Mouse (Mus musculus): ENCODE measurements at regions not wholly inside any gene's neighbourhood (a gene's known extent, or its start where the extent isn't known, plus 50 kb on each side); places are given as distances from the start of the nearest gene placed in this dataset.
"Not testable (repeated sequence)": the region's sequence is repeated elsewhere in the genome, so short reads cannot be mapped to it uniquely, and the experiment has no call there.

- ATAC-seq (replicated peaks; ENCODE audit: insufficient number of reproducible peaks, low FRiP score, low TSS enrichment, low read depth): no peak
- H3K4me3 ChIP-seq (ENCODE audit: low read depth, low read length): no peak overlapping the region
- no peak for DNase-seq (ENCODE audit: low spot score)
- H3K4me2 ChIP-seq (ENCODE audit: low read depth, low read length): no peak overlapping the region
- H3K27me3 ChIP-seq (ENCODE audit: control insufficient read depth, insufficient read depth, low read length): no peaks in the 10 kb centered on the region
- H3K4me1 ChIP-seq (ENCODE audit: control insufficient read depth, insufficient read depth, low read length): no peaks in the 10 kb centered on the region
- no peaks in the 10 kb centered on the region for H3K9me3 ChIP-seq (replicated peaks; ENCODE audit: control insufficient read depth, low read length)
- no peaks in the 10 kb centered on the region for H3K36me3 ChIP-seq (replicated peaks; ENCODE audit: control insufficient read depth, insufficient read depth, low read depth, low read length)
- WGBS: 79% methylated on average over 3 of the region's 3 CpGs
- H3K27ac ChIP-seq (replicated peaks; ENCODE audit: low read depth, low read length): no peak overlapping the region
- H3K9ac ChIP-seq (replicated peaks; ENCODE audit: low read length): no peak overlapping the region
Observed at GRCm38 (mm10) chr12:71532161-71532560, 222.5 kb downstream of the Dact1 start.

- WGBS: 64% methylated on average over 22 of the region's 22 CpGs
- Histone ChIP-seq H3K4me2 (ENCODE audit: low read depth, low read length) (no peak overlapping the region), H3K9ac (replicated peaks; ENCODE audit: low read length) (no peak overlapping the region), H3K4me3 (ENCODE audit: low read depth, low read length) (no peak overlapping the region), H3K4me1 (ENCODE audit: control insufficient read depth, insufficient read depth, low read length) (no peaks in the 10 kb centered on the region), H3K27me3 (ENCODE audit: control insufficient read depth, insufficient read depth, low read length) (no peaks in the 10 kb centered on the region), H3K36me3 (replicated peaks; ENCODE audit: control insufficient read depth, insufficient read depth, low read depth, low read length) (no peaks in the 10 kb centered on the region), H3K9me3 (replicated peaks; ENCODE audit: control insufficient read depth, low read length) (no peaks in the 10 kb centered on the region), H3K27ac (replicated peaks; ENCODE audit: low read depth, low read length) (no peak overlapping the region)
- peak; percentile 30 for DNase-seq (ENCODE audit: low spot score)
- ATAC-seq (replicated peaks; ENCODE audit: insufficient number of reproducible peaks, low FRiP score, low TSS enrichment, low read depth): peak; percentile 56; the same call in 1 of the 2 replicates
Observed at GRCm38 (mm10) chr12:71532708-71533450, 223.2 kb downstream of the Dact1 start.

DNA sequence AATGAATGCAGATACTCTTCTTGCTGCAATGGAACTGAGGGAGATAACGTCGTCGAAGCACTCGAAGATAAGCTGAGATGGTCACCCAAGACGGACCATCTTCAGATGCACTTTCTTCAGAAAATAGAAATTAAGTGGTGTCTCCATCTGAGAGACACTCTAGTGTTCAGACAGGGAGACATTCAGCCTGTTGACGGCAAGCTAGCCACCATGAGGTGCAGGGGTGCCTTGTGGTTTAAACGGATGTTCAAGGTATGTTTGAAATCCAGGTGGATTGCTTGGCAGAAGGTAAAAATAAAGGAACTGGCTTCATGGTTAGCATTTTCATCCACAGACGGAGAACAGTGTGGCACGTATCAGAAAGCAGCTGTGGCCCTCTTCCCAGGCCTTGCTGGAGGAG is 224.0 kb downstream of the Dact1 start:
- no peak overlapping the region for H3K27ac ChIP-seq (replicated peaks; ENCODE audit: low read depth, low read length)
- no peaks in the 10 kb centered on the region for H3K36me3 ChIP-seq (replicated peaks; ENCODE audit: control insufficient read depth, insufficient read depth, low read depth, low read length)
- no peaks in the 10 kb centered on the region for H3K4me1 ChIP-seq (ENCODE audit: control insufficient read depth, insufficient read depth, low read length)
- no peak for ATAC-seq (replicated peaks; ENCODE audit: insufficient number of reproducible peaks, low FRiP score, low TSS enrichment, low read depth)
- 92% methylated on average over 9 of the region's 9 CpGs for WGBS
- no peak overlapping the region for H3K9ac ChIP-seq (replicated peaks; ENCODE audit: low read length)
- no peak overlapping the region for H3K4me3 ChIP-seq (ENCODE audit: low read depth, low read length)
- H3K27me3 ChIP-seq (ENCODE audit: control insufficient read depth, insufficient read depth, low read length): no peaks in the 10 kb centered on the region
- no peak for DNase-seq (ENCODE audit: low spot score)
- no peaks in the 10 kb centered on the region for H3K9me3 ChIP-seq (replicated peaks; ENCODE audit: control insufficient read depth, low read length)
- no peak overlapping the region for H3K4me2 ChIP-seq (ENCODE audit: low read depth, low read length)

DNA sequence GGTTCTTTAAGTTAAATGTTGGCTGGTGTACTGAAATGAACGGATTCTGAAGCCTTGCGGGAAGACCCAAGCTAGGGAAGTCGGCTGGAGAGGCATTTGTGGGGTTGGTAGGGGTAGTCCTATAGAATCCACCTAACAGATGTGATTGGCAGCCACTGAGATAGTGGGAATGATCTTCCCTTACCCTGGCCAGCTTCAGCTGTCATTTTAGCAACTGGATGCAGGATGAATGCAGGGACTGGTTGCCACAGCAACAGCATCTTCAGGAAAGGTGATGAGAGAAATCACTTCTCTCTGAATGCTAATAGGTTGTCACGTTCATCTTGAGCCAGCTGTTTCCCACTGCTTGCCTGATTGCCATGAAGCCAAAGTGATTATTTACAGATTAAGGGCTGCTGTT is 224.5 kb downstream of the Dact1 start:
- no peak overlapping the region for H3K4me3 ChIP-seq (ENCODE audit: low read depth, low read length)
- no peak overlapping the region for H3K9ac ChIP-seq (replicated peaks; ENCODE audit: low read length)
- no peaks in the 10 kb centered on the region for H3K36me3 ChIP-seq (replicated peaks; ENCODE audit: control insufficient read depth, insufficient read depth, low read depth, low read length)
- H3K4me1 ChIP-seq (ENCODE audit: control insufficient read depth, insufficient read depth, low read length): no peaks in the 10 kb centered on the region
- no peaks in the 10 kb centered on the region for H3K9me3 ChIP-seq (replicated peaks; ENCODE audit: control insufficient read depth, low read length)
- no peak overlapping the region for H3K27ac ChIP-seq (replicated peaks; ENCODE audit: low read depth, low read length)
- ATAC-seq (replicated peaks; ENCODE audit: insufficient number of reproducible peaks, low FRiP score, low TSS enrichment, low read depth) (no peak), DNase-seq (ENCODE audit: low spot score) (no peak)
- 84% methylated on average over 4 of the region's 4 CpGs for WGBS
- no peak overlapping the region for H3K4me2 ChIP-seq (ENCODE audit: low read depth, low read length)
- H3K27me3 ChIP-seq (ENCODE audit: control insufficient read depth, insufficient read depth, low read length): no peaks in the 10 kb centered on the region

- ATAC-seq (replicated peaks; ENCODE audit: insufficient number of reproducible peaks, low FRiP score, low TSS enrichment, low read depth) (no peak), DNase-seq (ENCODE audit: low spot score) (no peak)
- Histone ChIP-seq H3K9ac (replicated peaks; ENCODE audit: low read length) (no peak overlapping the region), H3K9me3 (replicated peaks; ENCODE audit: control insufficient read depth, low read length) (no peaks in the 10 kb centered on the region), H3K4me2 (ENCODE audit: low read depth, low read length) (no peak overlapping the region), H3K4me1 (ENCODE audit: control insufficient read depth, insufficient read depth, low read length) (no peaks in the 10 kb centered on the region), H3K27me3 (ENCODE audit: control insufficient read depth, insufficient read depth, low read length) (no peaks in the 10 kb centered on the region), H3K27ac (replicated peaks; ENCODE audit: low read depth, low read length) (no peak overlapping the region), H3K36me3 (replicated peaks; ENCODE audit: control insufficient read depth, insufficient read depth, low read depth, low read length) (no peaks in the 10 kb centered on the region), H3K4me3 (ENCODE audit: low read depth, low read length) (no peak overlapping the region)
- 95% methylated on average over 6 of the region's 6 CpGs for WGBS
Observed at GRCm38 (mm10) chr12:71535251-71535650, 225.6 kb downstream of the Dact1 start.

DNA sequence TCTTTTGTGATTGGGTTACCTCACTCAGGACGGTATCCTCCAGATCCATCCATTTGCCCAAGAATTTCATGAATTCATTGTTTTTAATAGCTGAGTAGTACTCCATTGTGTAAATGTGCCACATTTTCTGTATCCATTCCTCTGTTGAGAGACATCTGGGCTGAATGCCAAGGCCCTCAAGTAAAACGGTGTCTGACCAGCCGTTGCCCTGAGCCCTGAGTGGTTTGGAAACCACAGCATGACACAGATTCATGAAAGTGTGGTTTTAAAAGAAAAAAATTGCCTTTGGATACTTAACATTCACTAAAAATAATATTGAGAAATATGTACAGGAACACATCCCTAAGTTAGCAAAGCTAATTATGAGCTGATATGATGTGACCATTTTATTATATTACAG is 226.1 kb downstream of the Dact1 start:
- not testable (repeated sequence) for H3K36me3 ChIP-seq (replicated peaks; ENCODE audit: control insufficient read depth, insufficient read depth, low read depth, low read length); DNase-seq (ENCODE audit: low spot score); H3K4me3 ChIP-seq (ENCODE audit: low read depth, low read length); H3K27ac ChIP-seq (replicated peaks; ENCODE audit: low read depth, low read length); ATAC-seq (replicated peaks; ENCODE audit: insufficient number of reproducible peaks, low FRiP score, low TSS enrichment, low read depth); H3K9me3 ChIP-seq (replicated peaks; ENCODE audit: control insufficient read depth, low read length); H3K9ac ChIP-seq (replicated peaks; ENCODE audit: low read length); H3K4me2 ChIP-seq (ENCODE audit: low read depth, low read length); H3K27me3 ChIP-seq (ENCODE audit: control insufficient read depth, insufficient read depth, low read length); H3K4me1 ChIP-seq (ENCODE audit: control insufficient read depth, insufficient read depth, low read length)
- WGBS: 80% methylated on average over 3 of the region's 3 CpGs

DNA sequence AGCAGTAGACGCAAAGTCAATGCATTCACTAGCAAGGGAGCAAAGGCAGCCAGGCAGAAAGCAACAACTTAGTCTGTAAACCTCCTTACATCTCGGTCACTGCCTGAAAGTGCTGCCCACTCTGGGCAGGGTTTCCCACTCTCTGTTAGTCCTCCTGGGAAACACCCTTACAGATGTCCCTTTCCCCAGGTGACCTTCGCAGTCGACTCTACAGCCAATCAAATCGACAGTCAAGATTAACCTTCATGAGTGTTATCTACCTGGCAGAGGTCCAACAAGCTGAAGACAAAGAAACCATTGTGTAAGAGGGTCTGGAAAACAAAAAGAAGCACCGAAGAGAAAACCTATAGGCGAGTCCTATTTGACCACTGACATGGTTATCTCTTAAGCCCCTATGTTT is 229.0 kb downstream of the Dact1 start:
- WGBS: 82% methylated on average over 7 of the region's 7 CpGs
- DNase-seq (ENCODE audit: low spot score): no peak
- ATAC-seq (replicated peaks; ENCODE audit: insufficient number of reproducible peaks, low FRiP score, low TSS enrichment, low read depth): no peak
- Histone ChIP-seq H3K9me3 (replicated peaks; ENCODE audit: control insufficient read depth, low read length) (no peaks in the 10 kb centered on the region), H3K4me3 (ENCODE audit: low read depth, low read length) (no peak overlapping the region), H3K36me3 (replicated peaks; ENCODE audit: control insufficient read depth, insufficient read depth, low read depth, low read length) (no peaks in the 10 kb centered on the region), H3K9ac (replicated peaks; ENCODE audit: low read length) (no peak overlapping the region), H3K4me2 (ENCODE audit: low read depth, low read length) (no peak overlapping the region), H3K27ac (replicated peaks; ENCODE audit: low read depth, low read length) (no peak overlapping the region), H3K27me3 (ENCODE audit: control insufficient read depth, insufficient read depth, low read length) (no peaks in the 10 kb centered on the region), H3K4me1 (ENCODE audit: control insufficient read depth, insufficient read depth, low read length) (no peaks in the 10 kb centered on the region; the same call in 1 of the 2 replicates)

GRCm38 (mm10) chr12:71540279-71540678 is 230.6 kb downstream of the Dact1 start:
- H3K9me3 ChIP-seq (replicated peaks; ENCODE audit: control insufficient read depth, low read length): no peaks in the 10 kb centered on the region
- DNase-seq (ENCODE audit: low spot score): no peak
- ATAC-seq (replicated peaks; ENCODE audit: insufficient number of reproducible peaks, low FRiP score, low TSS enrichment, low read depth): no peak
- 86% methylated on average over 11 of the region's 11 CpGs for WGBS
- H3K4me1 ChIP-seq (ENCODE audit: control insufficient read depth, insufficient read depth, low read length): no peaks in the 10 kb centered on the region; the same call in 1 of the 2 replicates
- no peak overlapping the region for H3K4me3 ChIP-seq (ENCODE audit: low read depth, low read length)
- H3K9ac ChIP-seq (replicated peaks; ENCODE audit: low read length): no peak overlapping the region
- H3K36me3 ChIP-seq (replicated peaks; ENCODE audit: control insufficient read depth, insufficient read depth, low read depth, low read length): no peaks in the 10 kb centered on the region
- no peak overlapping the region for H3K4me2 ChIP-seq (ENCODE audit: low read depth, low read length)
- no peak overlapping the region for H3K27ac ChIP-seq (replicated peaks; ENCODE audit: low read depth, low read length)
- no peaks in the 10 kb centered on the region for H3K27me3 ChIP-seq (ENCODE audit: control insufficient read depth, insufficient read depth, low read length)
